Mouse (Mus musculus): ENCODE measurements around the gene Tmem171.
A peak's percentile ranks its signal among the peaks of the same experiment; 100 is the strongest.

Tmem171 gene

DNA sequence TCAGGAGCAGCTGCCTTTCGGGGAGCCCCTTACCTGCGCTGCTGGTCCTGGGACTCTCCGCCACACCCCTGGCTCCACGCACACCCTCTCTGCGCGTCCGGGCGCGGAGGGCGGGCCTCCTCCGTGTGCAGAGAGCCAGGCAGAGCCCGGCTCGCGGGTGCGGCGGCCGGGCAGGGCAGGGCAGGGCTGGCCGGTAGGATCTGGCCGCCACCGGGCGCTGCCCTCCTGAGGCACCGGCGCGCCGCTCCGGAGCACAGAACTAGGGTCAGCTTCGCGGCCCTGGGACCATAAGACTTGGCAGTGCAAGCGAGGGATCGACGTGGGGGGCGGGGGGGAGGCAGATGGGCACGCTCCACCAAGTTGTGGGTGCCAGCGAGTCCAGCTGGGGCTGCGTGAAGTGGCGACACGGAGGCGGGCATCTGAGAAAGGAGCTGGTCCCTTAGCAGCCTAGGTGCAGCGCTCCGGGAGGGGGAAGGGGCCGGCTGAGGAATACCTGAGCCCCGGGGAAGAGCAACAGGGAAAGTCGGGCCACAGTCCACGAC, at the start of gene Tmem171:
TSS of gene Tmem171 (minus strand) at position 62 of the 542 bp plus-strand sequence.
- DNase-seq, result peak; percentile 24

DNA sequence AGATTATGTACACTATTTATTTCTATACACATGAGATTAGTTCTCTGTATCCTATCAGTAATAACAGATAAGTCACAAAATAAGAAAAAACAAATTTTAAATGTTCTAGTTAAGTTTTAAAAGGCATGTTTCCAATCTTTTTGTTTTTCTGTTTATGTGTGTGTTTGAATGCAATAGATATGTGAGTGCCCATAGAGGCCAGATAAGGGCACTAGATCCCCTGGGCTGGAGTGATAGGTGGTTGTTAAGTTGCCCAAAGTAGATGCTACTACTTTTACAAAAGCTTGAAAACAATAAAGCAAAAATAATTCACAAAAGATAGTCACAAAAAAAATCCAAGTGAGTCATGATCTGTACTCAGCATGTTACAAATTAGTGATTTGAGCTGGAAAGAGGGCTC, 49.2 kb upstream of the Tmem171 start:
- DNase-seq, result no peak

DNA sequence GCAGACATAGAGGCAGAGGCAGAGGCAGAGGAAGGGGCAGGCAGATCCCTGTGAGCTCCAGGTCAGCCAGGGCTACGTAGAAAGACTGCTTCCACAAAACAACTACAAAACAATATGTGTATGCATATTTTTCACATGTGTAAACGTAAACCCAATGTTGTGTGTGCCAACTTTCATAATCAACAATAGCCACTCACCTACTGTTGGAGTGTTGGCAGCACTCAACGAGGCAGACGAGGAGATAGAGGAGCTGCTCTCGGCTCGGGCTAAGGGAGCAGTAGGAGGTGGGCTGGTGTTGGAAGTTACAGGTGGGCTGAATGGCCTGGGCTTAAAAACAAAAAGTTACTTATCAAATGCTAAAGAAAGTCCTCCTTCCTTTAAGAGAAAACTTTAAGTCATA, 48.6 kb upstream of the Tmem171 start:
- no peak for DNase-seq

DNA sequence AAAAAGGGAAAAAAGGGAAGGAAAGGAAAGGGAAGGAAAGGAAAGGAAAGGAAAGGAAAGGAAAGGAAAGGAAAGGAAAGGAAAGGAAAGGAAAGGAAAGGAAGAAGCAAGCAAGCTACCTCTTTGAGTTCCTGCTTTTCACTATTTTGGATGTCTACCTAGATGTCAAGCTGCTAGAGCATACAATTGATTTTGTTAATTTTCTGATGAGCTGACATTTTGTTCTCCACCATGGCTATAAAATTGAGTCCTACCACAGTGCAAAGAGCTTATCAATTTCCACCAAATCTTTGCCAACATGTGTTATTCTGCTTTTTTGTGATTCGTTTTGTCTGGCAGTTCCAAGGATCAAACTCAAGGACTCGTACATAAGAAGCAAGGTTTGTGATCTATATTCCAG, 43.6 kb upstream of the Tmem171 start:
- DNase-seq, result no peak

DNA sequence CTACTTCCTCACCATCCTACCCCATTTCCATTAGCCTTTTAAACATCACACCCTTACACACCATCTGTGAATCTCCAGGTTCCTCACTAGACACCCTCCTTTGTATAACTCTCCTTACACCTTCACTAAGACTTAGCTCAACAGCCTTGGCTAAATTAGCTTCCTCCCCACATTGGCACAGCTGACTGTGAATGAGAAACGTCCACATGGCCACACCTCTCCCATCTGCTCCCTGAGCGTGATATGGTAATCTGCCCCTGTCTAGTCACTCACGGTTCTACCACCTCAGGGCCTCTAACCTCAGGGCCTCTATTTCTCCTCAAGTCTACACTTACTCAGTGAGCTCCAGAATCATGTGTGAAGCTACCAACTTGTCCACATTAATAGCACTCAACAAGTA, 38.7 kb upstream of the Tmem171 start:
- DNase-seq, result no peak

DNA sequence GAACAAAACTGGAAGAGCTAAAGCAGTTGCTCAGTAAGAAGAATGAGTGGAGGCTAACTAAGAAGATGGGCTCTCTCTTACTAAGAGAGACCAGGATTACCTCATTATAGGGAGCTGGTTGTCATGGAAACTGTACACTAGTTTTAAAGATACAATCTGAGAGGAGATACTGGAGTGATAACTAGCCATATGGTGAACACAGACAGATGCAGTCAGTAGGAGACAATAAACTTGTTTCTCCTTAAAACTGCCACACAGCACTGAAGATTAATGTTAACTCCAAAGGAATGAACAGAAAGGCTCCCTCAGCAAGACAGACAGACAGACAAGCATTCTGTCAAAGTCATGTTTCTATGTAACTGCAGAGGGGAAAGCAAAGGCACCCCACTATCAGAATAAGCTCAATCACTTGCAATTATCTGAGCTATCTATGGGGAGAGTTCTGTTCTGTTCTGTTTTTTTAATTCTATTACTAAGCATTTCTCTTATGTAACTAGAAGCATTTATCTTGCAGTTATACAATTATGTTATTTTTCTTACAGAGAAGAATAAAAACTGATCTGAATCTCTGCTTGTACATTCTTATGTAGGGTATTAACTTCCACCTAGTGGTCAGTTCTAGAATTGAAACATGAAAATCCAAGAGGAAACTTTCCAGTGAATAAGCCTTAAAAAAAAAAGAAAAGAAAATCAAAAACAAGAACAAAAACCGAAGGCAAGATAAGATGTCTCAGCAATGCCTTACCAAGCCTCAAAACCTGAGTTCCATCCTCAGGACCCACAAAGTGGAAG, 34.8 kb upstream of the Tmem171 start:
- peak; percentile 20 for DNase-seq

DNA sequence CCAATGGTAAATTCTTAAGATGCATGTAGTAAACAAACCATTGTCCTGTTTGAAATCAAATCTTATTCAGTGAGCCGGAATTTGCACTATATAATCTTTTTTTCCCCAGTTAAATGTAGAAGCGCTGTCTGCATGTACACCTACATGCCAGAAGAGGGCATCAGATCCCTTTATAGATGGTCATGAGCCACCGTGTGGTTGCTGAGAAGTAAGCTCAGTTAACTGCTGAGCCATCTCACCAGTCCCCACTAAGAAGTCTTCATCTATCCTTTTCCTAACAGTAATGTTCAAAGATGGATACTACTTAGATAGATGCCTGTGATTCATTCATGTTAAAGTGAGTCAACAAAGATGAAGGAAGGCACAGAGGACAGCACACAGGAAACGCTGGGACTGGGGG, 31.9 kb upstream of the Tmem171 start:
- DNase-seq, result peak; percentile 37

DNA sequence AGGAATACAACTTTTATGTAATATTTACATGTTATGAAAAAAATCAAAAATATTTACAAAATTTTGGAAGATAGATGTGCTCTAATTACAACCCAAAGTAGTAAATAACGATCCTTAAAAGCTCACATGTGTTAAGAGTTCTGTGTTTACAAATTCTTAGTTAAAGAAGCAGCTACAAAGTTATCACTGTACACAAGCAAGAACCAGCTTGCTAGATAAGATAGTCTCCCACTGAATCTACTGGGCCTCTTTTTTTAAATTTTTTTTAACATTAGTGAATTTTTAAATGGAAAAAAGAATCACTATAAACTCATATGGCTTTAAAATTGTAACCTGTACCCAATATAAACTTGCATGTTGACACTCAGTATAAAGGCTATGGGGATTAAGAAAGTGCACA, 28.8 kb upstream of the Tmem171 start:
- no peak for DNase-seq

DNA sequence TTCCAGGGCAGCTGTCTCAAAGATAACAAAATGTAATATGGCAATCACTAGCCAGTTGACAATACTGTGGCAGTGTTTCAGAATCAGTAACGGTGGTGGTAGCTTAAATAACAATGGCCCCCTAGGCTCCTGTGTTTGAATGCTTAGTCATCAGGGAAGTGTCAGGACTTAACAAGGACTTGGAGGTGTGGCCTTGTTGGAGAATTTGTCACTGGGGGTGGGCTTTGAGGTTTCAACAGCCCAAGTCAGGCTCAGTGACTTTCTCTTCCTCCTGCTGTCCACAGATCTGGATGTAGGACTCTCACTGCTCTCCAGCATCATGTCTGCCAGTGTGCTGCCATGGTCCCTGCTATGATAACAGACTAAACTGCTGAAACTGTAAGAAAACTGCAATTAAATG, 27.7 kb upstream of the Tmem171 start:
- DNase-seq, result no peak

DNA sequence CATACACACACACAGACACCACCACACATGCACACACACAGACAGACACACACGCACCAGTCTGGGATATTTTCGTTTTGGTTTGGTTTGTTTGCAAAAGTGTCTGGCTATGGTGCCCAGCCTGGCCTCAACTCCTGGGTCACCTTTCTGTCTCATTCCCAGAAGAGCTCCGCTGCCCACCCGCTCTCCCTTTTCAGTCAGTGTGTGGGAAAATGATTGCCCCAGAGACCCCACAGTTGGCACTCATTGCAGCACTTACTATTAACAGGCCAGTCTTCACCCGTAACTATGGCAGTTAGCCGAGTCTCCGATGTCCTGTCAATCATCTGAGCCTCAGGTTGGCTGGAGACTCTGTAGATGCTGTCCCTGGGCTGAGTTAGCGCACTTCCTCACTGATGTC, 21.5 kb upstream of the Tmem171 start:
- DNase-seq, result no peak

DNA sequence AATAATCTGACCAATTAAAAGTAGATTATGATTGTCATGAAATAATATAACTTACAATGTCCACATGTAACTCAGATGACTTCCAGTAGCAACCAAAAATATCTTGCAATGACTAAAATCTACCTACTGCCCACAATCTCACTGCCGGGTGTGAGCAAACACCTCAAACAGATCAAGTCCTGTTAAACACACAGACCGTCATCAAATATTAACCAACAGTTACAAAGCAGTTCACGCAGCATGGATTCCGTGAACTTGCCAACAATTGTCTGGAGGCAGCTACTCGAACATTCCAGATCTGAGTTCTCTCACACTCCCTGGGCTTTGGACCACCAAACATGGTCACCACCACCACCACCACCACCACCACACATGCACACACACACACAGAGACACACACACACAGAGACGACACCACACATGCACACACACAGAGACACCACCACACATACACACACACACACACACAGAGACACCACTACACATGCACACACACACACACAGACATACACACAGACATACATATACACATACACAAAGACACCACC, 20.9 kb upstream of the Tmem171 start:
- no peak for DNase-seq

DNA sequence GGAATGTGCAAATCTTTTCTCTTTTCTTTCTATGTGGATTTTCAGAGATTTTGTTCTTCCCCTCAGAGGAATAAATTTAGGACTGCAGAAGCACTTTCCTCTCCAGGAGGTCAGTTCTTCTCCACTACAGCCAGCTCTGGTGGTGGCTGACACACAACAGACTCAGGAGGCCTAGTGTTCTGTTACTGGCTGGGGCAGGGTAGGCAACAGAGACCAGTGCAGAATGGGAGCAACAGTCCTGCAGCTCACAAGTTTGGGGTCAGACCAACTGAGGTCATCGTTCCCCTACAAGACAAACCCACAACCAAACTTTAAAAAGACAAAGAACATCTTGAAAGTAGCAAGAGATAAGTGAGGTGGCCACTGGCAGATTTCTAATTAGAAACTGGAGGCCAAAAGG, 16.0 kb upstream of the Tmem171 start:
- no peak for DNase-seq

DNA sequence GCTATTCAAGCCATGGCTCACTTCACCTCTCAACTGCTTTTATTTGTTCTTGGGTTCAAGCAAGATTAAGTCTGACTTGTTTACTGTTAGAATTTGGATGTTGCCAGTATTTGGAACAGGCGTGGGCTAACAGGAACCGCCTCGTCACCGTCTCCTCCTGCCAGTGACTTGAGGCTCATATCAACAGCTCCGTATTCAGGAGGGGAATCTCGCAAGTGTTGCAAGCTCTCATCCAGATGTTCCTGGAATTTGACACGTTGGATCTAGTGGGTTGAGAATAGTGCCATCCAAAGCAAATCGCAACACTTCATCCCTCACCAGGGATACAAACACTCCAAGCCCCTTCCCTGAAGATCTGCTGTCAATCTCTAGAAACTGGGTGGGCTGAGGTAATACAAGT, 15.6 kb upstream of the Tmem171 start:
- DNase-seq, result no peak

DNA sequence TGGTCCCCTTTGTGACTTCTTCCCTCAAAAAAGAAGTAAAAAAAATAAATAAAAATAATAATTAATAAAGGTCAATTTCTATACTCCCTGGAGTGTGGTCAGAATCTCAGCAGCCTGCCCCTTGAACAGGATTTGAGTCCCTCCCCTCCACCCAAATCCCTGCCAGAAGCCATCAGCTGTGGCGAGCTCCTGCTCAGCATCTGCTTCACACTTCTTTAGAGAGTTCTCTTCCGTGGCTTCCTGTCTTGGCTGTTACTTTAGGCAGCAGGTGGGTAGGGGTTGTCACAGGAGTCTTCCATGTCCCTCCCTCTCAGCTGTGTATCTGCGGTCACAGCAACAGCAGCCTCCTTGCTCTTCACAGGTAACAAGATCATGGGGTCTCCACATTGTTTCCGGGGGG, 10.9 kb upstream of the Tmem171 start:
- DNase-seq, result no peak

DNA sequence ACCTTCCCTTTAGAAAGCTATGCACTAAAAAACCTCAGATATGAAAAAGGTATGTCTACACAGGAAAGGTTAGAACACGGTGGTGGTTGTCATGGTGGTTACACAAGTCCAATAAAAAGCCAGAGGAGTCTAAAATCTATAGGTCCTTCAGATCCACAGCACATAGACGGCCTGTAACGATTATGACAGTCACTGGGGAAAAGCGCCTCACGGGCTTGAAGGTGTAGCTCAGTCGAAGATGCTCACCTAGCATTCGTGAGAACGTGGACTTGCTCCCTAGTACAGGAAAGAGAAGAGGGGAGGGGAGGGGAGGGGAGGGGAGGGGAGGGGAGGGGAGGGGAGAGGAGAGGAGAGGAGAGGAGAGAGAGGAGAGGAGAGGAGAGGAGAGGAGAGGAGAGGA, 9.2 kb upstream of the Tmem171 start:
- no peak for DNase-seq

DNA sequence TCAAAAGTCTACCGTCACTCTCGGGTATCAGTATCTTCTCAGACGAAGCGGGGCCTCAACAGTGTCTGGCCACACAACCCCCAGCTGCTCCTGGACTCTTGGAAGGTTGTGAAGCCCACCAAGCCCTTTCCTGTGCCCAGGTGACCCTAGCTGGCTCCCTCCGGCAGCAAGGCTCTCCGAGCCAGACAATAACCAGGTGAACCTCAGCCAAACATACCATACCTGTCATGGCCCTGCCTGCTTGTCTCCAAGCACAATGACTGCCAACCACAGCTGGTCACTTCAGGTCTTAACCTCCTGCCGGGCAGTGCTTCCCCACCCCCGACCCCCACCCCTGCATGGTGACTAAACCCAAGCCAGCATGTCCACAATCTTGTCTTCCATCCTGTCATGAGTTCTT, 7.7 kb upstream of the Tmem171 start:
- DNase-seq, result no peak

DNA sequence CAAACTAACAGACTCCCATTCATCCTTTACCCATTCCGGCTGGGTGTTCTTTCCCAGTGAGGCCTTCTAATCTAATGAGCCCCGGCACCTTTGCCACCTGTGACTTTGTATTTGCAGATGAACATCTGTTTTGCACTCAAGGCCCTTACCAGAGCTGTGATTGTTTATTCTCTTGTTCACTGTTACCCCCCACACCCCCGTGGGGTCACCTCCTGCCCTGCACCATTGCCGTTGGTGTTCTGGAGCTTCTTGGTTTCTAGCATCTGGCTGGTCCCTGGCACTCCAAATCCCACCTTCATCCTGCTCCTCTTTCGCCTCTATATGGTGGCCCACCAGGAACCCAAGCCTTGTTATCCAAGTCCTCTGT, 6.7 kb upstream of the Tmem171 start:
- no peak for DNase-seq

DNA sequence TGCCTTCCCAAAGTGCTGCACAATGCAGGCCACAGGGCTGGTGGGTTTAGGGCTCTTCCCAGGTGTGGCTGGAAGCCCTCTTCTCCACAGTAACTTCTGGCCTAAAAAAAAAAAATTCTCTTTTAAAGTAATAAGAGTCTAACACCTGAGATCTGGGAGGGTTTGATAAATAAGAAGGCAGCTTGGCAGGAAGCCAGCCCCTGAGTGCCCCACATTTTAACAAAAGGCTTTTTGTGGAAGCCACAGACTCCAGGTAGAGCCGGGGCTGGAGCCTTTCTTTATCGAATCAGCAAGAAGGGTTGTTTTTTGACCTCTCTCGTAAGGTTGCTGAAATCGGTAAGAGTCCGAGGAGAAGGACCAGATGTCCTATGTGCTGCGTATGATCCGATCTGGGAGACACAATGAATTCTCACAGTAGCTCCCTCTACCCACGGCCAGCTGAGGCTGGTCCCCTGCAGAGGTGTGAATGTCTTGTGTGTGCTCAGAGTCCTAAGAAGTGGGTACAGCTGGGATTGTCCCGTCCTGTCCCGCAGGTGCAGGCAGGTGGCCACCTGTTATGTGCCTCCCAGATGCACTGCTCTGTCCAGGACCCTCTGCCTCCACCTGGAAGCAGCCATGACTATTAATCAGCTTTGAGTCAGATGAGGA, 6.2 kb upstream of the Tmem171 start:
- DNase-seq, result no peak

DNA sequence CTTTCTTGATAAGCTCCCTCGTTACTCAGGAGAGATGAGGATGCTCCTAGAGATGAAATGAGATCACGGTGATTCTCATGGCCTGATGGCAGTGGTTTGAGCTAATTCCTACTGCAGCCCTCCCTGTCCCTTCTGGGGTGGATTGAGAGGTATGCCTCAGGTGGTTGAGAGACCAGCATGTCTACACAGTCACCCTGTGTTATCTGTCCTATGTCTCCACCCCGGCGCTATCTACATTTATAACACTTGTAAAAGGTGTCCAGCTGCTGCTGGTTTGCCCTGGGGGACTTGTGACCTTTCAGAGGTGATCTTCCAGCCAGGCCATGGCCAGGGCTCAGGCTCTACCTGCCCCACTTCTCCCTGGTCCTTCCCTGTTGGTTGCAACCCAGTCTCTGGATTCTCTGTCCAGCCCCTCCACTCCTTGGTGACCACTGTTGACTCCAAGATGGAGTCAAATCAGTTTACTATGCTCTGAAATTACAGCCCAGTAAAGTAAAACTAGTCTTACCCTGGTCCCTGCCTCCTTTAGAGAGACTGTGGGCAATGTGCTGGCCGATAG, 5.4 kb upstream of the Tmem171 start:
- DNase-seq, result no peak

DNA sequence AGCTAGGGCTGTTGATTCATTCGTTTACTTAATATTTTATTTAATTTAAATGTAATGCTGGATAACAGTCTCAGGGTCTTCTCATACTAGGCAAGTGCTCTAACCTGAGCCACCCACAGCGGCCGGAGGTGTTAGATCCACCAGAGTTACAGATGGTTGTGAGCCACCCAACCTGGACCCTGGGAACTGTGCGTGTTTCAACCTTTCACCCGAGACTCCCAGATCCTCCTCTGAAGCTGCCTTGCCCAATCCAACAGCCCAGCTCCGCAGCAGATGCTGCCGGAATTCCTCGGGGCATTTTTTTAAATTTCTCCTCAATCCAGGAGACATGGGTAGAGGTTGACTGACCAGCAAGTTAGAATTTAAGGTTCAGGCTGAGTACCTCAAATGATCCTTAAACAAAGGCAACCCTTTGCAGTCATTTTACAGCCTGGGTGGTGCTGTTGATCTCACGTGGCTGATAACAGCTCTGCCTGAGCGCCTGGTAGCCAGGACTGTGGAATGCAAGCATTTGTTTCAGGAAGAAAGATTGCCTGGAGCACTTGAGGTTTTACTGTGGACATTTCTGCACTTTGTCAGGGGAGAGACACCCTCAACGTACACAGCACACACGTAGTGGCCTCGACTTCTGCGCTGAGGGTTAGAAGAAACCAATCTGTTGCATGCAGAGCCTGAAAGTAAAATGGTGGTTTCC, 4.6 kb upstream of the Tmem171 start:
- no peak for DNase-seq

DNA sequence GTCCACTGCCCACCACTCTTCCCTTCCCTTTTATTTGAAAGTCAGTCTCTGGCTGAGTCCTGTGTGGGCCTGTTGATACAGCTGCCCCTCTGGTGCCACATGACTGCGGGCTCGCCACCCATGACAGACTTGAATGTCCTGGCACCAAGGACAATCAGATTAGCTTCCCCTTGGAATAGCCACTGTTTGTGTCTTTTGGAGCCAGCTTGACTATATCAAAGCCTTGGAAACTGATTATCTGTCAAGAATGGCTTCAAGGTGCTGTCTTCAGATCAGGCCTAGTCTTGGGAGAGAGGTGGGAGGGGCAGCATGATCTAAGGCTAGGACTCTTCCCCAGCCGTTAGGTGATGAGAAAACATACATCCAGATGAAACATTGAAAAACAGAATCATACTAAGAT, 2.1 kb upstream of the Tmem171 start:
- DNase-seq, result no peak

DNA sequence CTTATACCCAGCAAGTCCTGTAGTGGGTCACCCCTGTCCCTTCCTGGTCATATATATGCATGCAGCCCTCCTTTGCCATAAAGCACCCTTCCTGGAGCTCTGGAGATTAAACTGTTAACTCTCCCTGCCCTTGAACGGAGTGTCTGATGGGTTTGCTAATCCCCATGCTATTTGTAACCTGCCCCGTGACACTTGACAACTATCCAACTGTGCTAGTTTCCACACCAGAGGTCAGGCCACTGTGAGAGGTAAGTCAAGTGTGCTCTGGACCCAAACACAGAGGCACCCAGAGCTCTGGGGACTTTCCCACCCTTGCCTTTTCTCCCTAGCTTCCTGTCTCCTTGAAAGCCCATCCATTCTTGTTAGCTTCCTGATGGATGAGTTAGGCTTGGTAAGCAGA, 912 bp upstream of the Tmem171 start:
- DNase-seq, result no peak

DNA sequence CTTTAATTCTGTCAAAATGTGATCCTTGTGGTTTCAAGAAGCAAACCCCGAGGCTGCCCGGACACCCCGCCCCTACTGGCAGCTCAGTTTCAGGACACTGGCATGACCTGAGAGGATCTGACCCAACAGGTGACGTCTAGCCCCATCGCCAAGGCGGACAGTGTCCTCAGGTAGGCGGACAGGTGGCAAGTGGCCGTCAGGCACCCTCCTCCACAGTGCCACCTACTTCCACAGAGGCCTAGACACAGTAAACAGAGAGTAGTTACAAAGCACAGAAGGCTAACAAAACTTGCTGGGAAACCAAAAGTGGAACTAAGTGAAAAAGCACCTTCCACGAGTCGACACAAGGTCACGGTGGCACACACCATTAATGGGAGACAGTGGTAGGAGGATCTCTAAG, 1.3 kb downstream of the Tmem171 start:
- DNase-seq, result no peak

Data from retina, postnatal 1 day (tissue).